Mouse (Mus musculus): ENCODE measurements around the gene Abca9. TPM values are rescaled to one million over a fixed set of nuclear protein-coding genes. Genes with fewer than 3 reads are reported as not detected.

Gene Abca9
- total and polyA plus RNA-seq, 3 experiments: 3.0 to 12.5 (median 9.3) TPM

- Histone ChIP-seq H3K9ac (ENCODE audit: low read depth, low read length) (no peak overlapping the region), H3K4me1 (ENCODE audit: control insufficient read depth, insufficient read depth, low read length) (no peaks in the 10 kb centered on the region), H3K27ac (no peak overlapping the region), H3K27me3 (ENCODE audit: control insufficient read depth, insufficient read depth, low read length) (no peaks in the 10 kb centered on the region), H3K79me2 (replicated peaks; ENCODE audit: control insufficient read depth, insufficient read depth, low read length) (no peaks in the 10 kb centered on the region), H3K4me3 (no peak overlapping the region), H3K36me3 (ENCODE audit: control insufficient read depth, insufficient read depth, low read length) (no peaks in the 10 kb centered on the region)
- WGBS: 28% methylated on average over 4 of the region's 4 CpGs
- intact Hi-C loops (cut with DNase I): no loop called here
- DNase-seq: peak in 1 of 2 experiments; percentile 5
- TF ChIP-seq POLR2A (IDR thresholded peaks at IDR 0.05; ENCODE audit: insufficient read depth, low read depth, low read length) (no peak), CTCF (IDR thresholded peaks at IDR 0.05) (no peak), EP300 (IDR thresholded peaks at IDR 0.05; ENCODE audit: insufficient read depth, low read depth, low read length) (no peak)
Observed at GRCm38 (mm10) chr11:110061032-110061431, 107.0 kb downstream of the Abca9 start.

DNA sequence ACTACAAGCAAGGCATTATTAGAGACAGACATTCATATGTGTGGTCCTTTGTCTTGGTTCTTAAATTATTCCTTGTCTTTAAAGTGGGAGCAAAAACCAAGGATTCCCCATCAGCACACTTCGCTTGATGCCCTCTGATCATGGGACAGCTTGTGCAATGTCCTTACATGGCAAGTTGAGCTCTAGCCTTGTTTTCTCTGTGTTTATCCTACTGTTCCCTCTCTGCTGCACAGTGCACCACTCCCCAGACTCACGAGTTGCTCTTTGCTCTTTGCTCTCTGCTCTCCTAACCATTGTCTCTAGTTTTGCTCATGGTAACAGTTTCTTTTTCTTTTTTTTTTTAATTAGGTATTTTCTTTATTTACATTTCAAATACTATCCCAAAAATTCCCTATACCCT is 107.9 kb downstream of the Abca9 start:
- WGBS: 74% methylated on average over 2 of the region's 2 CpGs
- intact Hi-C loops (cut with DNase I): no loop called here
- no peak overlapping the region for H3K4me3 ChIP-seq
- no peaks in the 10 kb centered on the region for H3K79me2 ChIP-seq (replicated peaks; ENCODE audit: control insufficient read depth, insufficient read depth, low read length)
- no peak overlapping the region for H3K9ac ChIP-seq (ENCODE audit: low read depth, low read length)
- H3K27me3 ChIP-seq (ENCODE audit: control insufficient read depth, insufficient read depth, low read length): no peaks in the 10 kb centered on the region
- TF ChIP-seq CTCF (IDR thresholded peaks at IDR 0.05) (no peak), EP300 (IDR thresholded peaks at IDR 0.05; ENCODE audit: insufficient read depth, low read depth, low read length) (no peak), POLR2A (IDR thresholded peaks at IDR 0.05; ENCODE audit: insufficient read depth, low read depth, low read length) (no peak)
- H3K36me3 ChIP-seq (ENCODE audit: control insufficient read depth, insufficient read depth, low read length): no peaks in the 10 kb centered on the region
- no peak overlapping the region for H3K27ac ChIP-seq
- DNase-seq: no peak
- H3K4me1 ChIP-seq (ENCODE audit: control insufficient read depth, insufficient read depth, low read length): no peaks in the 10 kb centered on the region

GRCm38 (mm10) chr11:110053681-110054080 is 114.3 kb downstream of the Abca9 start:
- no peaks in the 10 kb centered on the region for H3K36me3 ChIP-seq (ENCODE audit: control insufficient read depth, insufficient read depth, low read length)
- intact Hi-C loops (cut with DNase I): no loop called here
- H3K79me2 ChIP-seq (replicated peaks; ENCODE audit: control insufficient read depth, insufficient read depth, low read length): no peaks in the 10 kb centered on the region
- WGBS: 58% methylated on average over 3 of the region's 3 CpGs
- no peak for DNase-seq
- H3K27me3 ChIP-seq (ENCODE audit: control insufficient read depth, insufficient read depth, low read length): no peaks in the 10 kb centered on the region
- TF ChIP-seq EP300 (IDR thresholded peaks at IDR 0.05; ENCODE audit: insufficient read depth, low read depth, low read length) (no peak), CTCF (IDR thresholded peaks at IDR 0.05) (no peak), POLR2A (IDR thresholded peaks at IDR 0.05; ENCODE audit: insufficient read depth, low read depth, low read length) (no peak)
- no peak overlapping the region for H3K9ac ChIP-seq (ENCODE audit: low read depth, low read length)
- no peaks in the 10 kb centered on the region for H3K4me1 ChIP-seq (ENCODE audit: control insufficient read depth, insufficient read depth, low read length)
- H3K27ac ChIP-seq: no peak overlapping the region
- no peak overlapping the region for H3K4me3 ChIP-seq

Other genes with a start within 250 kb of the Abca9 start
- gene Abca8b, start 172.4 kb downstream of the Abca9 start, total RNA-seq (2021): 1 to 10 TPM; 6.9 to 8.8 TPM
- 2.9 and 6.9 TPM in 2 replicates for gene Abca8b, start 172.4 kb downstream of the Abca9 start, polyA plus RNA-seq (2012; rRNA removed)
- 10 to 100 TPM; 32.7 to 37.5 TPM for gene Abca8a, start 72.2 kb downstream of the Abca9 start, total RNA-seq (2021)
- gene Abca8a, start 72.2 kb downstream of the Abca9 start, polyA plus RNA-seq (2012; rRNA removed): 32.6 and 49.9 TPM in 2 replicates
- 1 to 10 TPM; 4.0 to 6.5 TPM for gene Abca6, start 83.6 kb upstream of the Abca9 start, total RNA-seq (2021)
- gene Abca6, start 83.6 kb upstream of the Abca9 start, polyA plus RNA-seq (2012; rRNA removed): 1.5 and 4.5 TPM in 2 replicates
- 1 to 10 TPM; 6.7 to 9.1 TPM for gene Abca5, start 169.5 kb upstream of the Abca9 start, total RNA-seq (2021)
- 1.2 and 2.3 TPM in 2 replicates for gene Abca5, start 169.5 kb upstream of the Abca9 start, polyA plus RNA-seq (2012; rRNA removed)
- 1 to 10 TPM; 3.8 TPM for gene Map2k6, start 230.9 kb upstream of the Abca9 start, total RNA-seq (2021)
- 4.1 and 5.5 TPM in 2 replicates for gene Map2k6, start 230.9 kb upstream of the Abca9 start, polyA plus RNA-seq (2012; rRNA removed)

Data from heart, adult 2 months (tissue).